Mouse (Mus musculus) urinary bladder, adult 2 months (tissue): ENCODE data around the gene Scamp1. TPM values are rescaled to one million over a fixed set of nuclear protein-coding genes. Genes with fewer than 3 reads are reported as not detected.
A peak's percentile ranks its signal among the peaks of the same experiment; 100 is the strongest.

Experiments used
- DNase-seq: peaks from one replicate; pipeline ENCODE4 v3.0.0; 2022; ENCODE audit warnings: low spot score
- polyA plus RNA-seq: library from polyadenylated mRNA; depleted of rRNA; stranded (reverse); fragments of >200 nt; gene quantifications from 2 replicates; pipeline ENCODE4 v1.2.3, GENCODE M21; 2012

The Scamp1 gene
- polyA plus RNA-seq, 1 experiment: 39.0 TPM

DNA sequence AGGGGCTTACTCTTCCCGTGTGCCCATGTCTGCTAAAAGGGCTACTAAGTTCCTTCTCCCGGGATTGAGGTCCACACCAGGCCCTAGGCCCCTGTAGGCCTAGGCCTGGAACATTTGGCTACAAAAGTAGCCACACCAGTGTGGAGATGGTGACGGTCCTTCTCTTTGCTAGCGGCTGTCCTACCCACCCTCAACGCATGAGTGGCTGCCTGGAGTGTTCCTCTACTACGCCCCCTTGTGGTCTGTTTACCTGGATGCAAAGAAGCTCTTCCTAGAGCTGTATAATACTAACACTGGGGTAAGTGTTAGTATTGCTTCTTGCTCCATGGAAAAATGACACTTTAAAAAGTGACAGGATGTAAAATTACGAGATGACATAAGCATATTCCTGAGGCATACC lies 108.5 kb downstream of the Scamp1 start:
- DNase-seq: no peak

DNA sequence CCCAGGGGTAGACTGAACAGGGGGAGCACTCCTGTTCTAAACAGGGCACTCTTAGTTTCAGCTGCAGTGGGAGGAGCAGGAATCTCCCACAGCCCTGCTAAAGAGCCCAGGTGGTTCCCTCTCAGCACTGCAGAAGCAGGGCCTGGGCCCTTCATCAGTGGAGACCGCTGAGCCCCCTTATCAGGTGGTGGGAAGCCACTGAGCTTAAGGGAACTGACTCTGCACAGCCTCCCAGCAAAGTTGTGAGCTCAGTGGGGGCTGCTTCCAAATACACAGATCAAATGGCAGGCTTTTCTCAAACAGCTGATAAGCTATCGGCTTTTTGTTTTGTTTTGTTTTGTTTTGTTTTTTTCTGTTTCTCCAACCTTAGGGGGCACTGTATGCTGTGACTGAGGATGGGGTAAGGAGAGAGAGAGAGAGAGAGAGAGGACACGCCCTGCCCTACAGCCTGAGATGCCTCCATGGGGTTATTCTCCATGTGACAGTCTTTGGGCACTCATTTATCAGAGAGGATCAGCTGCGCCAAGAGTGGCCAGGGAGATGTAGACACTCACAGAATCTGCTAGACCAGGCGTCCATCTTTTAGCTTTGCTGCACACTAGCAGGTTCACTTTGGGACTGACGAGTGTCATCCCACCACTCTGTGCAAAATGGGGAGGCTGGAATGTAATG lies 110.1 kb downstream of the Scamp1 start:
- no peak for DNase-seq

DNA sequence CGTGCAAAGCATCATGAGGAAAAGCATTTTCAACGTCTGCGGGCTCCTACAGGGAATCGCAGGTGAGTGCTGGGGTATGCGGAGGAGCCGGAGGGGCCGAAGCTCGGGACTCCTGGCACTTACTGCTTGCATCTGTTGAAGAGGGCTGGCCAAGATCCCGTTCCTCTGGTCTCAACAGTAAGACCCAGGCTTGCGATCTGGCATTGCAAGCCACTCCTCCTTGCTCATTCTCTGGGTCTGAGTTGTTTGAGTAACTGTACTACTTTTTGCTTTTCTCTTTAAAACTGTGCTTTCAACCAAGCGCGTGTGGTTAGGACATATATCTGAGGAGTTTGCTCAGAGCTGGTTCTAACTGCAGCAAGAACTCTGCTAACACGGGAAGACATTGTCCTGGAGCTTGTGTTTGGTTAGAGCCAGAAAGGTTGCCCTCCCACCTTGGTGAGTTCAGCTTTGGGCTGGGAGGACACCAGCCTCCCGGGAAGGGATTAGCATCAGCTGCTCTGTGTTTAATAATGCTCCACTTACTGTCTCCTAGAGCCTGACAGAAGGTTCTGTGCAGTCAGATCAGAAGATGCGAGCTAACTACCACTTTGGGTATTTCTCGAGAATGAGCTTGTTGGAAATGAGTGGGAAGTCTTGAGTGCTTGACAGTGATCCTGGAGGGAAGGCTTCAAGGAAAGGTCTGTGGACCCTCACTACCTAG lies 110.9 kb downstream of the Scamp1 start:
- no peak for DNase-seq

DNA sequence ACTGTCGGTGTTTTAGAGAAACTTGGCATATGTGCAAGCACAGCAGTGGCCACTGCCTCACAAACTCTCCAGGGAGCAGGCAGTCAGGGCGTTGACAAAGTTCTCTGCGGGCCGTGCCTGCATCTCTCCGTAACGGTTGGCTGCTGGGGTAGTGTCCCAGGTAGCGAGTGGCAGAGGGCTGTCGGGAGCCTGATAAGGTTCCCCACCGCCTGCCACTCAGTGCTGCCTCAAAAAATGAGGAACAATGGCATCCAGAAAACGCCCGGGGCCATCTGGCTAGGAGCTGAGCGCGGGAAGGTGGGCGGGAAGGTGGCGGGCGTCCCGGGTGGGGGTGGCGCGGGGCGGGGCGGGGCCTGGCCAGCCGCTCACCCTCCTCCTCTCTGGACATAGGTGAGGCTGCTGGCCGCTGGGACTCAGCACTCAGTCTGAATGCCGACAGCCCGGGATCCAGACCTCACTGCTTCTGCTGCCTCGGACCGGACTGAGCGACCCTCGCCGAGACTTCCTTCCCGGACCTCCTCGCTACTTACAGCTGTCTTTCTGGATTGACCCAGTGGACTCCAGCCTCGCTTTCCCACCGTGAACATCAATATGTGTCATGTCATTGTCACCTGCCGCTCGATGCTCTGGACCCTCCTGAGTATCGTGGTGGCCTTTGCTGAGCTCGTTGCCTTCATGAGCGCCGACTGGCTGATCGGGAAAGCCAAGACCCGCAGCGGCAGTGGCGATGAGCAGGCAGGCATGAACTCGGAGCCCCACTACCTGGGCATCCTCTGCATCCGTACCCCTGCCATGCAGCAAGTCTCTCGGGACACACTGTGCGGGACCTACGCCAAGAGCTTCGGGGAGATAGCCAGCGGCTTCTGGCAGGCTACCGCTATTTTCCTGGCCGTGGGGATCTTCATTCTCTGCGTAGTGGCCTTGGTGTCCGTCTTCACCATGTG lies 111.8 kb downstream of the Scamp1 start:
- peak; percentile 29 for DNase-seq

DNA sequence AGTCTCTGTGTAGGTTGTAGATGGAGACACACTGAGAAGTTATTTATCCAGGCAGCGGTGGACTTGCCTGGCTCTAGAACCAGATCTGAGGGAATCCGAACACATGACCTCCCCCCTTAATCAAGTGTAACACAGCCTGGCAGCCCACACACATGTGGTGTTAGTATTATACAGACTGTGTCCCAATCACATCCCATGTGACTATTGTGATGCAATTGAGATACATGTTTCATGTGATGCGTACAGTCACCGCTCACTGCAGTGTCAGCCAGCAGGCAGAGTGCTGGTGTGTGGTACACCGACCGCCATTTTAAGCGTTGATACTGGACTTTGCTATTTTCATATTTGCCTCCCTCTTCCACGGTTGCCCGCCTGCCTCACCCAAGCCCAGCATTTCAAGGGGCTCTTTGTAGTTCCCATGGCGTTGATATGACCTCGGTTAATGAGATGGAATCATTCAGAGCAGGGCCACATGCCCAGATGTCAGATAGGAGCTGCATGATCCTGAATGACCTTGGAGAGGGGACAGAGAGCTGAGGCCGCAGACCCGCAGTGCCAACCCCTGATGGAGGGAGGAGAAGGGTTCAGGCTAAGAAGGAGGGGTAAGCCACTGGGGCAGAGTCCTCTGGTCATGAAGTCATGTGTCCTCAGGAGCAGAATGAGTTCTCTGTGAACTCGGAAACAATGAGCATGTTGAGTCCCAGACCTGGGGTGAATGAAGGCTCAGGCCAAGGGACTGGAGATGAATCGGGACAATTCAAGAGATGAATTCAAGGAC lies 112.9 kb downstream of the Scamp1 start:
- no peak for DNase-seq

DNA sequence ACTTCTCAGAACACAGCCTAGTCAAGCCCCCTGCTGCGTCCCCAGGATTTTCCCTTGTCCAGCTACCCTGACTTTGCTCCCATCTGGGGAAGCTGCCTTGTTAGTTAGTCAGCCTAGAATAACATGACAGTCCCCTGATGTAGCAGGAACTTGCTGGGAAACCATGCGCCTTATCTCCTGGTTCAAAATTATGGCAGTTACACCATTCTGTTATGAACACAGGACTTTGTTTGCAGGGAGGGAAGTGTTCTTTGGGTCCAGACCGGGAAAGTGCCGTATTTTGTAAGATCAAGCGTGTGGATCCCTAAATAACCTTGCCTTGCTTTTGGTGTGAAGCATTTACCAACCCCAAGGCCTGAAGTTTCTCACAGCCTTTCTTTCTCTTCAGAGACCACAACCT lies 114.0 kb downstream of the Scamp1 start:
- no peak for DNase-seq

DNA sequence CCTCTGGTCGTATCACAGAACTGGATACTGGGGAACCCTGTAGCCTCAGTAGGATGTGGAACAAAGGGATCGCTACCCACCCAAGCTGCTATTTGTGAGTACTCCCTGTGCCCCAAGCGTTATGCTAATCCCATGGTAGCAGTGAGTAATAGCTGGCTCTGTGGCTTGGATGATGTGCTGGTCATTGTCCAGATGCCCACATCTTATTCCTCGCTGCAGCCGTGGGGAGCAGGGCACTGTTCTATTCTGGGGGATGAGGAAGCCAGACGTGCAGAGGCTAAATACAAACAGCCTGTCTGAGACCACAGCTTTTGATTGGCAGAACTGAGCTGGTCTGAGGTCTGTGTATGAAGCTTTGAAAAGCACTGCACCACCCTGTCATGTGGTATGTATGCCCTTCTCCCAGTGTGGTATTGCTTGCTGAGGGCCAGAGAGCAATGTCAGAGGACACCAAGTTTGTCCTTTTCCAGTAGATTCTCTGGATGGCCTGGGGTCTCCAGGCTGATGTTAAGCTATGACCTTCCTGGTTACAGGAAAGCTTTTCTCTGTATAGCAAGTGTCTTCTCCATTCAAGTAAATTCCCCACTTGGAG lies 116.2 kb downstream of the Scamp1 start:
- DNase-seq: no peak

DNA sequence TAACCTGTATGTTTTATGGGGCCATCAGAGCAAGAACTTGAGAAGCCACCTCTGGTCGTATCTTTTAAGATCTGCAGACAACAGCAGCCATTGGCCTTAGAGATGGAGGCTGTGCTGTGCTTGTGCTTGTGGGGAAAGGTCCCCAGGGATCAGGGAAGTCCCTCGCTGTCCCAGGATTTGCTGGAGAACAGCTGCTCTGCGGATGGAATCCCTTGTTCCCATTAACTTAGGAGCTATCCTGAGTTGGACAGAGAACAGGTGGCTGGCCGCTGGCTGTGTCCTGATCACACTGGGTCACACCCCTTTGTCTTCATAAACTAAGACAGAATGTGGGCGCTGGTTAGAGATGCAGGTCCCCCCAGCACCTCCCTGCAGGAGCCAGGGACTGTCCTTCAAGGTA lies 117.3 kb downstream of the Scamp1 start:
- no peak for DNase-seq

DNA sequence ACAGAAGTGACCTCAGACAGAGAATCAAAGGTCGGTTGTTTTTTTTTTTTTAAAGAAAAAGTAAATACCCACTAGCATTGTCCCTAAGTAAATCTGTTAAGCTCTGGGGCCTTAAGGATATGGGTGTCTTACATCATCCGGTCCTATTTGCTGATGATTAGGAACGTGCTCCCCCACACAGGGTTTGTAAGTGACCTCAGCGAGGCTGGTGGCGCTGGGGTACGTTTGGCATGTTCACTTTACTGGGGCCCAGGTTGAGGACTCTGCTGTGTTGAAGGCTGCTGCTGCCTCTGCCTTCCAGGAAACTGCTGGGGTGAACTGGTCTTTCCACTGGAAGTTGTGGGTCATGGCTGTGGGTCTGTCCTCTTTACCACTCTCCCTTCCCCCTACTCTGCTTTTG lies 121.2 kb downstream of the Scamp1 start:
- DNase-seq: no peak

DNA sequence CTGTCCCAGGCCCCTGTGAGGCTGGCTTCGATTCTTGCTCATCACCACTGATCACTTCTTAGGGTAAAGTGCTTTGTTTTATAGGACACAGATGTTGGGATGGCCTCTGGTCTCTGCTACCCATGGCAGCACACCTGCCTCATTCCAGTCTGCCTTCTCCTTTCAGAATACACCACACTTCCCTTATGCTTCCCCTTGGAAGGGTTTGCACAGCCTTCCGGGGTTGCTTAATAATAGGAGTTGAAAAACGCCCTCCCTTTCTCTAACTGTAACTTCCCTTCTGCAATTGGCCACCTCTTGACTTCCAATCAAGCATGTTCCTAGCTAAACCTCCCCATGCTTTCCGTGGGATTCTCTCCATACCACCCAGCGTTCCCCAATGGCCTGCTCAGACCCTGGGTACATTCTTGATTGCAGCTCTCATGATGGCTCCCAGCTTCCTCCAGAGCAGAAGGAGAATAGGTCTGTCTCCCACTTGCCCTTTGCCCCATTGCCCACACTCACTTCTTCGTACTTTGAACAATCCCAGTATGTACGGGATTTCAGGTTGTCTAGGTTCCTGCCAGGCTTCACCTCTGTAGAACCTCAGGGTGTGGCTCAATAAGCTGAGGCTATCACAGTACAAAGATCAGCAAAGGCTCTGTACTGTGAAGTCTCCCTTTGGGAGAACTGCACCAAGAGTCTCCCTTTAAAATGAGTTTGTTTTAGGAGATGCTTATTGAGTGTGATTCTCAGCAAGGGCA lies 126.0 kb downstream of the Scamp1 start:
- DNase-seq: no peak

DNA sequence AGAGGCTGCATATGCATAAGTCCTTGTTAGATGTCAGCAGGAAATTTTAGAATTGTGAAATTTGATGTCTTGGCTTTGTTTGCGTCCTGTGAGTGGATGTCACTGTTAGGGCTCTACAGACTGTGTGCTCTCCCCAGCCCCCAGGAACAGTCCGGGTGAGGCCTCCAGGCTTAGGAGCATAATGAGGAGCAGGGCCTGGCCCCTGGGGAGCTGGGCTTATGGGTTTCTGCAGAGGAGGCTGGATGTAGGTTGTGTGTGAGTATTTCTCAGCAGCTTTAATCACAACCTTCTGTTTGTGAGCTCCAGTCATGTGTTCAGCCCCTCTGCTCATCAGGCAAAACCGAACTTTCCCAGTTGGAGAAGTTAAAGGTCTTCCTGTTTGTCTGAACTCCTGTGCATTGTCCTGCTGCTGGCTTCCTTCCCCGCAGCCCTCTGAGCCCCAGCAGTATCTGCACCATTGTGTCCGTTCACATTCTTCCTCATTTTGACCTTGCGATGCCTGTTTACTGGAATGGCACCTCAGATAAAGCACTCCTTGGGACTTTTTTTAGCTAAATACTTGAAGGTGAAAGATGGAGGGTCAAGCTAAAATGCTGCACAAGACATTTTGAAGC lies 126.7 kb downstream of the Scamp1 start:
- no peak for DNase-seq

DNA sequence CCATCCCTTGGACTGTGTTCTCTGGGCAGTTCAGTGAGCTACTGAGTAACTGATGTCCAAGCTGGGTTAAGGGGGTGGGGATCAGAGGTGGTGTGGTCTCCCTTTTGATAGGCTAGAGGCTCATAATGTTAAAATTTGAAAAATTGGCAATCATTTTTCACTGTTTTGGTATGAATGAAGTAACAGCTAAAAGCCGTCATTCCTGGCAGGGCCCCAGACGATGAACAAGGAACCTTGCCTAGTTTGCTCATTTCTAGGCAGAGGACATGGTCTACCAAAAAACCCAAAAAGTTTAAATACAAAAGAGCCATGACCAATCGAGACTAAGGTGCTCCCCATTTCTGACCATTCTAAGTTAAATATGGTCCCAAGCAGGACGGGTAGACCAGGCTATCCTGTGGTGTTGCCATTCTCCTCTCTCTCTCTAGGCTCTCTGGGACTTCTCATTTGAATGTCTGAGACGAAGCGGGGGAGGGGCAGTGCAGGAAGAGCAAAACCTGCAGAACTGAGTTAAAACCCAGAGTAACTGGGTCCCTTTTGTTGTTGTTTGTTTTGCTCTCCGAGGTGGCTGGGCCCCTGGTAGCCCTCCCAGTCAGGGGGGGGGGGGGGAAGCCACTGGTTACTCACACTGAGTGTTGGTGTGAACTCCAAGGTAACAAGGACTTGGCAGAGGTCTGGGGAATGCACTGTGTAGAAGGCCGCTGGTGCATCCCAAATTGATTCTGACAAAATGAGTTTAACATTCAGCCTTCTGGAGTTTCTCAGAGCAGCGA lies 129.8 kb downstream of the Scamp1 start:
- no peak for DNase-seq

DNA sequence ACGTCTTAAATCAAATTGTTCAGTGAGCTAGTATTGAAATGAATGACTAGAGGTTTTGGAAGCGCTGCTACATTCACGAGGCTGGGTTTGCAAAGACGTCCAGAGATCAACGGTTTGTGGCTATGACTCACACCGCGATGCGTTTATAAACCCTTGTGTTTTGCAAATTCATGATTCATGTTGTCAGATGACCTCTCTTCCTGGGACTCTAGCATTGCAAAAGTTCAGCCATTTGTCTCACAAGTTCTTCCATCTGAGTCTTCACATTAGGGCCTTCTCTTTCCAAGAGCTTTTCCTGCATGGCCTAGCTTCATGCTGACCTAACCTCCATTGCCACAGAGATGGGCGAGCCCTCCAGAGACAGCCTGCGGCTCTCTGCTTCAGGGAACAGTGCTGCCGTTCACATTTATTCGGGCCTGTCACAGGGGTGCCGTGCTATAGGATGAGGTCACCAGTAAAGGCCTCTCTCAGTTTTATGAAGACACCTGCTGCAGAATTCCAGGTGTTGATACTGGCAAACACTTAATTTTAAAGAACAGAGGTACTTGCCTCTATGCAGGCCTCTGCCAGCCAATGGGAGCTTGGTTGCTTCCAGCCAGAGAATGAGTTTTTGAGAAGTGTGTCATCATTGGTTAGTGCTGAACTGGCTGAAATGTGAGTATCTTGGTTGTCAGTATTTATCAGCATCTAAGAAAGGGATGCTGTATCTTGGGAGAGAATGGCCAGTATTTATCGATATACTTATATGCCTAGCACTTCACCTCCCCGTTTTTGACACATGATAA lies 131.0 kb downstream of the Scamp1 start:
- no peak for DNase-seq

DNA sequence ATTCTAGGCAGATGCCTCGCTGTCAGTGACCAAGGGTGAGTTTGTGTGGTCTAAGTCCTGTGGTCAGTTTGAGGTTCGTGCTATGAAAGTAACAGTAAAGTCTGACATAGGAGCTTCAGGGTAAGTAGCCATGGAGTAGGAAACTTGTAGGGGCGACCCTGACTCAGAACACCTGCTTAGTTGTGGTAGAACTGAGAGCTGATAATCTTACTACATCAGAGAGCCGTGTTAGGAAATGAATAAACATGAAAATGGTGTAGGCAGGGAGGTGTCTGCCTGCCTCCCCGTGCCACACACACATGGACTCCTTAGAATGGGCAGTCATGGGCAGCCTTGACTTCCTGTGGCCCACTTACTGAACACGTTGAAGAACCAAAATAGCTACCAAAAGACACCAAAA lies 132.0 kb downstream of the Scamp1 start:
- no peak for DNase-seq

DNA sequence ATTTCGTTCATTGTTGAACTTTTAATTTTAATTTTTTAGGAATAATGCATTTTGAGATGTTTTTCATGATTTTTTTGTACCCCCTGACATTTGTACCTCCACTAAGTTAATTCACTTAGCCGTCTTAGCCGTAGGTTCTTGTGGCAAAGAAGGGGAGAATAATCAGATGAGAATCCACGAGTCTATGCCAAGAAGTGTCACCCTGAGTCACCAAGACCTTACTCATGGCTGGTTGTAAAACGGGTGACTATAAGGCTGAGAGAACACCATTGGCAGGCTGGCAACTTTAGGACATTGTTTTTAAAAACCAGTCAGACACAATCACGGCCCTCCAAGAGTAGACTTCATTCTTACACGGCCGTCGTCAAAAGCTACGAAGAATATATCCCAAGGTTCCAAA lies 132.8 kb downstream of the Scamp1 start:
- DNase-seq: no peak
